Mouse (Mus musculus): ENCODE data around the gene Col1a1. TPM values are rescaled to one million over a fixed set of nuclear protein-coding genes. Genes with fewer than 3 reads are reported as not detected.
A peak's percentile ranks its signal among the peaks of the same experiment; 100 is the strongest.

Gene Col1a1
- polyA plus RNA-seq, 1 experiment from 2014 or later = 353 TPM

DNA sequence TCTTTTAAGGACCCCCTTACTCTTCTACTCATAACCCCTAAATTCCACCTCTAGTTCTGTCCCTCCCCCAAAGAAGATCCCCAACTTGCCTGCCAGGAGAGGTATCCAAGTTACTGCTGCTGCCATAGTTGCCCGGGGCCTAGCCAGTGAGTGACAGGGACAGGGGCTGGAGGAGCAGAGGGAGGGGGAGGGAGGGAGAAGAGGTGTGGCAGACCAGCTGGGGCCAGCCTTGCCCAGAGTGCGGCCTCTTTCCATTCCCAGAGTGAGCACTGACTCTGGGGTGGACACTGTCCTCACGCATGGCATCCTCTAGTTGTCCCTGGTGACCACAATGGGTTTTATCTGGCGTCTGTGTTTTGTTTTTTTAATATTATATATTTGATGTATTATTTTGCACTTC, 37.3 kb downstream of the Col1a1 start:
- Histone ChIP-seq H3K27me3 (ENCODE audit: insufficient read depth, low read length) (no peaks in the 10 kb centered on the region), H3K4me2 (ENCODE audit: low read length) (no peak overlapping the region), H3K36me3 (ENCODE audit: insufficient read depth, low read length) (no peaks in the 10 kb centered on the region), H3K9ac (ENCODE audit: low read depth, low read length) (no peak overlapping the region), H3K4me3 (replicated peaks; ENCODE audit: low read depth, low read length) (no peak overlapping the region), H3K27ac (no peak overlapping the region), H3K9me3 (replicated peaks; ENCODE audit: low read length) (no peaks in the 10 kb centered on the region), H3K4me1 (replicated peaks; ENCODE audit: insufficient read depth, low read length) (no peaks in the 10 kb centered on the region)
- ATAC-seq (replicated peaks; ENCODE audit: low FRiP score, low read depth) (no peak), DNase-seq (ENCODE audit: low spot score) (no peak)
- no peak for TF ChIP-seq CTCF (IDR thresholded peaks at IDR 0.05; ENCODE audit: low read depth)
- WGBS = 57% methylated on average over 4 of the region's 4 CpGs

DNA sequence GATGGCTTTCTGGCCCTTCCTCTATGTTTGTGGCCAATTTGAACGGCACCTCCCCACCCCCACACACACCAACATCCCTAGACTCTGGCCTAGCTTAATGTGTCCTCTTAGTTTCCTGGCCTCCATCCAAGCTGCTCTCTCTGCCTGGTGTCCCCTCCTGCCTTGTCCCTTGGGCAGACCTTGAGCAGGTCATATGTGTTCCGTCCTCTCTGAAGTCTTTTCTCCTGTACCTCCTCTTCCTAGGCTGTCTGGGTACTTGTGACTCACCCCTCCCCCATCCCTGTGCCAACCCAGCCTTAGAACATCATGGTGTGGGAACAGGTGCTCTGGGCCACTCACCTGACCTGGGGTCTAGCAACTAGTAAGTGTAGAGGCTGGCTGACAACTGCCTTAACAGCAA, 38.9 kb downstream of the Col1a1 start:
- WGBS = 62% methylated on average over 2 of the region's 2 CpGs

DNA sequence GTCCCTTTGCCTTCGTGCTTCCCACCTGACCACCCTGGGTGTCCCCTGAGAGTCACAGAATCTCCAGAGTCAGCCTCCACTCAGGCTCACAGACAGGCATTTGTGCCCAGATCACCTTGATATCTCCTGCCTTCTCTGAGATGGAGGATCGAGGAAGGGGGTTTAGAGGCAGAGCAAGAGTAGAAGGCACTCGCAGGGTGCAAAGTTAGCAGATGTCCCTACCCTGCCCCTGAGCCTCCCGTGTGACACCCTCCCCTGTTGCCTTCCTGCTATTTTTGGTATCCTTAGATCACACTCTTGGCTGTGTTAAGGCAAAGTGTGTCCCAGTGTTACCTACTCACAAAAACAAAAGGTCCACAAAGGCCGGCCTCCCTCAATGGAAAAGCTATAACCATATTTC, 40.2 kb downstream of the Col1a1 start, which contains the start of gene Sgca:
Gene Sgca (minus strand): TSS at position 129 of the 400 bp plus-strand sequence.
- H3K9ac ChIP-seq (ENCODE audit: low read depth, low read length) = no peak within 1 kb of the TSS
- TF ChIP-seq CTCF (IDR thresholded peaks at IDR 0.05; ENCODE audit: low read depth) = no peak
- 70% methylated on average over 5 of the region's 5 CpGs for WGBS
- H3K36me3 ChIP-seq (ENCODE audit: insufficient read depth, low read length) = no peaks in the 10 kb centered on the region
- H3K9me3 ChIP-seq (replicated peaks; ENCODE audit: low read length) = no peaks in the 10 kb centered on the region
- no peak within 1 kb of the TSS for H3K4me2 ChIP-seq (ENCODE audit: low read length)
- DNase-seq (ENCODE audit: low spot score) (no peak), ATAC-seq (replicated peaks; ENCODE audit: low FRiP score, low read depth) (no peak)
- no peaks in the 10 kb centered on the region for H3K27me3 ChIP-seq (ENCODE audit: insufficient read depth, low read length)
- H3K27ac ChIP-seq = no peak within 1 kb of the TSS
- H3K4me1 ChIP-seq (replicated peaks; ENCODE audit: insufficient read depth, low read length) = no peaks in the 10 kb centered on the region
- H3K4me3 ChIP-seq (replicated peaks; ENCODE audit: low read depth, low read length) = no peak within 1 kb of the TSS

More for the DNA sequence above, 38.9 kb downstream of the Col1a1 start:
- H3K4me1 ChIP-seq (replicated peaks; ENCODE audit: insufficient read depth, low read length) = no peaks in the 10 kb centered on the region
- H3K9ac ChIP-seq (ENCODE audit: low read depth, low read length) = no peak overlapping the region
- no peak overlapping the region for H3K4me2 ChIP-seq (ENCODE audit: low read length)
- H3K27me3 ChIP-seq (ENCODE audit: insufficient read depth, low read length) = no peaks in the 10 kb centered on the region
- no peak for TF ChIP-seq CTCF (IDR thresholded peaks at IDR 0.05; ENCODE audit: low read depth)
- no peaks in the 10 kb centered on the region for H3K36me3 ChIP-seq (ENCODE audit: insufficient read depth, low read length)
- DNase-seq (ENCODE audit: low spot score) = no peak
- H3K4me3 ChIP-seq (replicated peaks; ENCODE audit: low read depth, low read length) = no peak overlapping the region
- H3K27ac ChIP-seq = no peak overlapping the region
- no peaks in the 10 kb centered on the region for H3K9me3 ChIP-seq (replicated peaks; ENCODE audit: low read length)
- ATAC-seq (replicated peaks; ENCODE audit: low FRiP score, low read depth) = no peak

DNA sequence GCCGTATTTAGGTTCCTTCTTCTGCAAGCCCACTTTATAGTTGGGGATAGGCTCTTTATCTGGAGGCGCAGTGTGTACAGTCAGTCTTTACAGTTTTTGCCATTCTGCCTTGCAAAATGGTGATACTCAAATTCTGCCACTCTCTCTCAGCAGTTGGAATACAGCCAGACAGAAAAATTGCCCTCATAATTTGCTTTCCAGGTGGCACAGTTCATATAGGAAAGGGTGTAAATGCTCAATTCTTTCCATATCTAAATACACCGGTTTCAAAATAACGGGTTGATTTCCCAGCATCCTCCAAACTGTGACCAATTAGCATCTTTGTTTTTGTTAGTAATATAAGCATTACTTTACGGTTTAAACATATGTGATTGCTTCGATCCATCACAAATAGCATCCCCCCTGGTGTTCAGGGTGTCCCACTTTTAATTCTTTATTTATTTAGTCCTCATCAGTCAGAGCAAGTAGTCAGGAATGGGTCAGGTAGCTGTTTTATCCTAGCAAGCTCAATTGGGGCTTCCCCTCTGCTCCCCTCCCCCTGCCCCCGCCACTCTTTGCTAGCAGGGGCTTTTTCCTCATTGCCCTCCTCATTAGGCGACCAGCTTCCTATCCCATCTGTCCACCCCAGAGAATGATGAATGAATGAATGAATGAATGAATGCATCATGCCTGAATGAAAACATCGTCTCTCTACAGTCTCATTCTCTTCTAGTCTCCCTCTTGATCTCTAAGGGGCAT, 42.3 kb downstream of the Col1a1 start:
- no peak for DNase-seq (ENCODE audit: low spot score)
- no peak for TF ChIP-seq CTCF (IDR thresholded peaks at IDR 0.05; ENCODE audit: low read depth)

DNA sequence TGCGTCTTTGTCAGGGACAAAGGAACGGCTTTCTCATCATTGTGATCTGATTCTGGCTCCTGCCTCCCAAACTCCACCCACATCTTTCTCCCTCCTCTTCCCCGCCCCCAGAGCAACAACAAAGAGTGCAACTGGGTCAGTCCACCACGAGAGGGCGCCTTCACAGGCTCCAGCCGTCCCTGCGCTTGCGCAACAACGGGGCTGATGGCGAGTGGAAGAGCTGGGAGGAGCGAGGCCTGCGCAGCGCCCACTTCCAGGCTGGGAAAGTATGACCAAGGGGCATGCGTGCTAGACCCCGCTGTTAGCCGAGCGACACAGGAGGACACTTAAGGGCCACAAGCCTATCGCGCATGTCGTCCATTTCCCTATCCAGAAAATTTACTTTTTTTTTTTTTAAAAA, 42.9 kb downstream of the Col1a1 start:
- TF ChIP-seq CTCF (IDR thresholded peaks at IDR 0.05; ENCODE audit: low read depth) = peak; percentile 100

More for the DNA sequence above, 42.3 kb downstream of the Col1a1 start:
- Histone ChIP-seq H3K4me2 (ENCODE audit: low read length) (peak overlapping the region; percentile 41; the same call in 1 of the 2 replicates), H3K27me3 (ENCODE audit: insufficient read depth, low read length) (no peaks in the 10 kb centered on the region), H3K9me3 (replicated peaks; ENCODE audit: low read length) (no peaks in the 10 kb centered on the region), H3K4me1 (replicated peaks; ENCODE audit: insufficient read depth, low read length) (no peaks in the 10 kb centered on the region), H3K4me3 (replicated peaks; ENCODE audit: low read depth, low read length) (no peak overlapping the region), H3K9ac (ENCODE audit: low read depth, low read length) (no peak overlapping the region), H3K36me3 (ENCODE audit: insufficient read depth, low read length) (no peaks in the 10 kb centered on the region), H3K27ac (no peak overlapping the region)
- ATAC-seq (replicated peaks; ENCODE audit: low FRiP score, low read depth) = no peak
- WGBS = 48% methylated on average over 9 of the region's 9 CpGs

DNA sequence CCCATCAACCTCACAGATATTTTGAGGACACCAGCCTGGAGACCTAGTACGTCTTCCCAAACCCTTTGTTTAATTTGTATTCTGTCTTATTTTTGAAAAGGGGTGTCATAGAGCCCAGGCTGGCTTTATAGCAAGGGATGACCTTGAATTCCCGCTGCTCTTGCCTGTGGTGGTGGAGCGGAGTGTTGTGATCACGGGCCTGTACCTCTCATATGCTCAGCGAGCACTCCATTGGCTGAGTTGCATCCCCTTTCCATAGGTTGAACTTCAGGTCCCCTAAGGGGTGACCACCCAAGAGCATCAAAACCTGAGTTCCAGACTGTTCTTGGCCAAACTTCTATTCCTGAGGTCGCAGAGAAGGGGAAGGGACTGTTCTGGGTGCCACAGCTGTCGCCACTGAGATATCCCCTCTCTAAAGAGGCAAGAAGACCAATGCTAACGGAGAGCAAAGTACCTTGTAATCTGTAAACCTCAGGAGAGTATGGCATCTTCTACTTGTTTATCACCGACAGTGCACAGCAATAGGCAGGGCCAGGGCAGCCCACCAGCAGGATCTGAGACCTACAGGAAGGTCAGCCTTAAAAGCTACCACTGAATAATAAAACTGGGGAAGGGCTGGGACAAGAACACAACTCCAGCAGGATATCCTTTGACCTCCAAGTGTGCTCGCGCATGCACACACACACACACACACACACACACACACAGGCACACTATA, 43.6 kb downstream of the Col1a1 start:
- DNase-seq (ENCODE audit: low spot score) = no peak
- TF ChIP-seq CTCF (IDR thresholded peaks at IDR 0.05; ENCODE audit: low read depth) = no peak
- WGBS = 72% methylated on average over 11 of the region's 11 CpGs
- H3K27ac ChIP-seq = no peak overlapping the region
- H3K9me3 ChIP-seq (replicated peaks; ENCODE audit: low read length) = no peaks in the 10 kb centered on the region
- no peak overlapping the region for H3K9ac ChIP-seq (ENCODE audit: low read depth, low read length)
- no peaks in the 10 kb centered on the region for H3K27me3 ChIP-seq (ENCODE audit: insufficient read depth, low read length)
- no peak overlapping the region for H3K4me3 ChIP-seq (replicated peaks; ENCODE audit: low read depth, low read length)
- ATAC-seq (replicated peaks; ENCODE audit: low FRiP score, low read depth) = no peak; the same call in 1 of the 2 replicates
- no peaks in the 10 kb centered on the region for H3K36me3 ChIP-seq (ENCODE audit: insufficient read depth, low read length)
- no peaks in the 10 kb centered on the region for H3K4me1 ChIP-seq (replicated peaks; ENCODE audit: insufficient read depth, low read length)
- peak overlapping the region; percentile 41; the same call in 1 of the 2 replicates for H3K4me2 ChIP-seq (ENCODE audit: low read length)

More for the DNA sequence above, 42.9 kb downstream of the Col1a1 start:
- Histone ChIP-seq H3K9me3 (replicated peaks; ENCODE audit: low read length) (no peaks in the 10 kb centered on the region), H3K27ac (no peak overlapping the region), H3K27me3 (ENCODE audit: insufficient read depth, low read length) (no peaks in the 10 kb centered on the region), H3K4me2 (ENCODE audit: low read length) (peak overlapping the region; percentile 41), H3K4me3 (replicated peaks; ENCODE audit: low read depth, low read length) (no peak overlapping the region), H3K36me3 (ENCODE audit: insufficient read depth, low read length) (no peaks in the 10 kb centered on the region), H3K9ac (ENCODE audit: low read depth, low read length) (no peak overlapping the region), H3K4me1 (replicated peaks; ENCODE audit: insufficient read depth, low read length) (no peaks in the 10 kb centered on the region)
- peak; percentile 98 for DNase-seq (ENCODE audit: low spot score)
- peak; percentile 89 for ATAC-seq (replicated peaks; ENCODE audit: low FRiP score, low read depth)
- under 1% methylated on average over 20 of the region's 20 CpGs for WGBS
